Mouse (Mus musculus) heart, postnatal 0 days (tissue): ENCODE results near the gene Jmjd1c.

ENCODE experiments used
- CTCF ChIP-seq: IDR thresholded peaks from 2 replicates; pipeline ENCODE4 v1.5.1; 2016; ENCODE audit warnings: antibody characterized with exemption, control low read depth, low read depth
- EP300 ChIP-seq: IDR thresholded peaks from 2 replicates; pipeline ENCODE4 v1.6.1; 2016; ENCODE audit warnings: antibody characterized with exemption, low read depth

DNA sequence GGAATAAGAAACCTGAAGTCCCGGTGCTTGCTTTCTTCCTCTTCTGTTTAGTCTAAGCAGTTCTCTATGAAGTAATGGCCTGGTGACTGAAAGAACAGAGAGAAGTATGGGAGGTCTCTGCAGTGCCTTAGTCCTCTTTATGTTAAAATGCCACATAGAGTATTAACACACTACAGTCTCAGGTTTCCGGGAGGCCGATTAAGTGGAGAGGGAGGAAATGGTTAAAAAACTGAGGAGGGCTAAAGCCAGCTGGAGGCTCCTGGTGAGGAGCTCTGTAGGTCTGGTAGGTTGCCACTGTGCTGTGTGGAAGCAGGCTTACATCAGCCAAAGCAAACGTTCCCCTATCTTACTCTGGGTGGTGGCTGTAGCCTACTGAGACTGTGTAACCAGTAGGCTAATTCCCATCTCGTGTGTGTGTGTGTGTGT lies 19.8 kb downstream of the Jmjd1c start:
- no peak for TF ChIP-seq CTCF
- no peak for TF ChIP-seq EP300
